Mouse (Mus musculus): ENCODE data around the gene Cfdp1.

- no peak for TF ChIP-seq CTCF (conservative IDR thresholded peaks at IDR 0.05; ENCODE audit: low read length)
- no peak for TF ChIP-seq POU5F1 (IDR thresholded peaks at IDR 0.05; ENCODE audit: borderline replicate concordance, low read length)
Observed at GRCm38 (mm10) chr8:111738867-111739266, 115.2 kb downstream of the Cfdp1 start.

Measured in E14TG2a.4 (cell line).